Mouse (Mus musculus) adrenal gland, adult (tissue): ENCODE measurements around the gene Gm20388.

Source experiments
- DNase-seq, 2 experiments: peaks; one replicate each; pipeline ENCODE4 v3.0.0; 2022 to 2023; ENCODE audit warnings: low spot score in 1 of 2; ENCODE audit not compliant: inconsistent age in 2 of 2

Gm20388 gene

GRCm38 (mm10) chr8:121930047-121930446, 2019.4 kb downstream of the Gm20388 start:
- no peak for DNase-seq

GRCm38 (mm10) chr8:121931571-121931970, 2020.9 kb downstream of the Gm20388 start:
- no peak for DNase-seq

- DNase-seq = peak; percentile 58 to 74
These were observed 2021.5 kb downstream of the Gm20388 start for GRCm38 (mm10) chr8:121932026-121932667.

DNA sequence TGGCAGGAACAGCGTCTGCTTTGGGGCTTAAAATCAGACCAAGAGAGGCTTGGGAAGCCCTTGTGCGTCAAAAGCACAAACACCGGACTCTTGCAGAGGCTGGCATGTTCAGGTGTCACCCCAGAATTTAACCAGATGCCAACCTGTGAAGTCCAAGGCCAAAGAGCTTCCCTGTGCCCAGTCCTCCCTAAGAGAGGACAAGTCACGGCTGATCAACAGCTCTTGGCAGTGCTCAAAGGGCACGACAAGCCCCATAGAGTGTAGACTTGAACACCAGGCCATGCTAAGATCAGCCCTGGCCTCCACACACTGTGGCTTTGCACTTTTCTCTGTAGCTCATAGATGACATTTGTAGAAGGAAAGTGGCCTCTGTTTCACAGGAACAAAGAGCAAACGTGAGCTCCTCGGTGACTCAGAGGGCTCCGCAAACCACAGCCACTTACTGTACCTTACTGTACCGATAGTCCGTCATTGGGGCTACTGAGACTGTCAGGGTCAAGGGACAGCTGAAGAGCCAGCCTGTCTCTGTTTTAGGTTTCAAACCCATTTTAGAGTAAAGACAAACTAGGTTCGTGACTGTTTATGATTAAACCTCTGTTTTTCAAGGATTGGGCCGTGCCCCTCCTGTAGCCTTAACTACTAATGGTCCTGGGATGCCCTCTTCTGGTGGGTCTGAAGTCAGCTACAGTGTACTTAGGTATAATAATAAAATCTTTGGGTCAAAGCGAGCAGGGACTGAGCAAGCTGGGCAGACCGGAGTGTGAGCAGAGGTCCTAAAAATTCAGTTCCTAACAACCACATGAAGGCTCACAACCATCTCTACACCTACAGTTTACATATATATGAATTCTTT, 2022.3 kb downstream of the Gm20388 start:
- DNase-seq = peak; percentile 68 to 85

- peak in 1 of 2 experiments; percentile 83 for DNase-seq
These were observed 2023.9 kb downstream of the Gm20388 start for GRCm38 (mm10) chr8:121934506-121934905.

DNA sequence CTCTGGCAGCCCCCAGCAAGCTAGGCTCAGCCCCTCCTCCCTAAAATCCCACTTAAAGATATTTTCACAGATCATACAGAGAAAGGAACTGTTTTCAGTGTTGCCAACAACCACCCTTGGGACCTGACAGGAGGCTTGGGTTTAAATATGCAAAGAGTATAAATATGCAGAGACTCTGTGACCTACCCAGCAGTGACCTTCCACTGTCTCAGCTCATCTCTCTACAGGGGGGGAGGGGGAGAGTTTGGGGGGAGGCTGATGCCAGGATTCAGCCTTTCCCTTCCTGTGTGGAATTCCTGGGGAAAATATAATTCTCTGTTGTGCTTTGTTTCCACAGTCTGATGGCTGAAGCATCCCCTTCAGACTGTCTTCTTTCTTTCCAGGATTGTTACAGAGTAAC, 2024.3 kb downstream of the Gm20388 start:
- no peak for DNase-seq

DNA sequence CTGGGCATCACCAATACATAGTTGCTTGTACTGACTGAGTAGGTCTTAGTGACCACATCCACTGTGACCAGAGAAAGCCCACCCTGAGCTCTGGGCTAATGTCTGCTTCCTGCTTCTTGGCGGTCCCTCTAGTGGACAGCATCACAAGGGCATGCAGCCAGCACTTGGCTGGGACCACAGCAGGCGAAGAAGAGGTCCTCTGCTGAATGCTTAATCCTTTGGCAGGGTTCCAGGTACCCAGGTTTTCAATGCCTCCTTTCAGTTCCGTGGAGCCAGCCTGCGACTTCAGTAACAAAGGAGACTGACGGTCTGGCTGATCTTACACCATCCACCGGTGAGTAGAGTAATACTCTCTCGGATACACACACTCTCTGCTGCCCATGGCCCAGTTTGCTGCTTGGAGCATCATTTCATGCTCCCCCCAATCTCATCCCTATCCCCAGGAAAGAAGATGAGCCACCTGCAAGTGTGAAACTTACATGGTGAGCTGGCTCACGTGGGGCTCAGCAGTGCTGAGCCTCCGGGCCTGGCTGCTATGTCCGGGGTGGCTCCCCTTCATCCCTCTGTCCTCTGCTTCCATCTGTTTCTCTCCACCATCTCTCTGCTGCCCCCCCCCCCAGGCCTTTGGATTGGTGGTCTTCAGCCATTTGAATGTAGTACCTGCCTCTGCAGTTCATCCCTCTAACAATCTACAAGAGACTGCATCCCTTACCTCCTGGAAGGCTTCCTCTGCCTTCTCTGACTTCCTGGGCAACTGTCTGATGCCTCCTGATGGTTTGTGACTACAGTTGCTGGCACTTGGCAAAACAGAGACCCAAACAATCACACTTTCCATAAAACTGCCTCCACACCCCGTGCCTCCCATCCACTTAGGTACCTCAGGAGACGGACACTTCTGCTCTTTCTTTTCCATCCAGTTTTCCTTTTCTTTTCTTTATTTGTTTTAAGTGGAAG, 2025.0 kb downstream of the Gm20388 start:
- no peak for DNase-seq

- DNase-seq = no peak
These were observed 2025.8 kb downstream of the Gm20388 start for GRCm38 (mm10) chr8:121936391-121936790.

- no peak for DNase-seq
These were observed 2028.1 kb downstream of the Gm20388 start for GRCm38 (mm10) chr8:121938732-121939131.

DNA sequence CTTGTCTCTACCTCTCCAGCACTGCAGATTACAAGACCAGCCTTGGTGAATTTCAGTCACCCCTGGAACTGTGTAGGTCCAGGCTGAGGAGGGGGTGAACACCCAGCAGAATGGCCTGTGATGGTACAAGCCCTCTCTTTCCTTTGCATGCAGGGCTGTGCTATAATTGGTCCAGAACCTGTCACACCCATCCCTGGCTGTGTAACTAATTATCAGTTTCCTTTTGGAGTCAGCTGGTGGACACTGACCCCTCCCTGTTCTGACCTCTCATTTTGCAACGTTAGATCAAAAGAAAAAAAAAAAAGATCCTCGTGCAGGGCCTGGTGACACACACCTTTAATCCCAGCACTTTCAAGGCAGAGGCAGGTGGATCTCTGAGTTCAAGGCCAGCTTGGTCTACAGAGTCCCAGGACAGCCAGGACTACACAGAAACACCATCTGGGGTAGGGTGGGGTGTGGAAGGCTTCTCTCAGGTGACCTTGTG, 2032.5 kb downstream of the Gm20388 start:
- DNase-seq = no peak

GRCm38 (mm10) chr8:121943716-121944115, 2033.1 kb downstream of the Gm20388 start:
- no peak for DNase-seq

- DNase-seq = no peak
These were observed 2034.2 kb downstream of the Gm20388 start, which contains the start of gene Car5a for GRCm38 (mm10) chr8:121944831-121945230. TSS of gene Car5a (minus strand) at chr8:121944904.

DNA sequence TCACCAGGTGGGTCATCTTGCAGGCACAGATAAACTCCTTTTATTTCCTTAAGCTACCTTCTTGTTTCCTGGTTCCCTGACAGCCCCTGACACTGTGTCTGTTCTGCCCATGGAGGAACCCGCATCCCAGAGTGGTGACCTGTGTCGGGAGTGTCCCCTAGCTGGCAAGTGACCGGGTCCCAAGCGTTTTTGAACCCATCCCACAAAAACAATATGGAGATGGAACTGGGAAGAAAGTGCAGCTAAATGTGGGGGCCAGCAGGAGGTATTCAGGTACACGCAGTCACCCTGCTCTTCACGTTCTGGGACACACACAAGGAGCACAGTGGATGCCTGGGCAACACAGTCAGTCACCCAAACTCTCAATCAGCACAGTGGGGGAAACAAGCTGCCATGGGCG, 2035.7 kb downstream of the Gm20388 start:
- DNase-seq = no peak

- DNase-seq = peak; percentile 59 to 64
These were observed 2036.6 kb downstream of the Gm20388 start for GRCm38 (mm10) chr8:121947047-121947752.

DNA sequence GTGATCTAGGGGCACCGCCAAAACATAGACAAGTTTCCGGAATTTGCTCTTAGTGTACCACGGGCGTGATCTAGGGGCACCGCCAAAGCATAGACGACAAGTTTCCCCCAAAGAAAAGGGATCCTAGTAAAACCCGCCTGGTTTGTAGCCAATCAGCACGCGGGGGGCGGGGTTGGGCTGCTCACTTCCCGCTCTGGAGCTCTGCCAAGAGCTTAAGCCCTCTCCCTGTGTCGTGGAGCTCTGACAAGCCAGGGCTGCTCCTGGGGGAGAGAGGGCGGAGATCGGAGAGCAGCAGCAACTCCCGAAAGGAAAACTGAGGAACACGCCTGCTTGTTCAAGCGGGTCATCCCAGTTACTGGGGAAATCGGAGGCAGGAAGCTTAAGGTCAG, 2037.1 kb downstream of the Gm20388 start:
- peak; percentile 90 to 92 for DNase-seq

DNA sequence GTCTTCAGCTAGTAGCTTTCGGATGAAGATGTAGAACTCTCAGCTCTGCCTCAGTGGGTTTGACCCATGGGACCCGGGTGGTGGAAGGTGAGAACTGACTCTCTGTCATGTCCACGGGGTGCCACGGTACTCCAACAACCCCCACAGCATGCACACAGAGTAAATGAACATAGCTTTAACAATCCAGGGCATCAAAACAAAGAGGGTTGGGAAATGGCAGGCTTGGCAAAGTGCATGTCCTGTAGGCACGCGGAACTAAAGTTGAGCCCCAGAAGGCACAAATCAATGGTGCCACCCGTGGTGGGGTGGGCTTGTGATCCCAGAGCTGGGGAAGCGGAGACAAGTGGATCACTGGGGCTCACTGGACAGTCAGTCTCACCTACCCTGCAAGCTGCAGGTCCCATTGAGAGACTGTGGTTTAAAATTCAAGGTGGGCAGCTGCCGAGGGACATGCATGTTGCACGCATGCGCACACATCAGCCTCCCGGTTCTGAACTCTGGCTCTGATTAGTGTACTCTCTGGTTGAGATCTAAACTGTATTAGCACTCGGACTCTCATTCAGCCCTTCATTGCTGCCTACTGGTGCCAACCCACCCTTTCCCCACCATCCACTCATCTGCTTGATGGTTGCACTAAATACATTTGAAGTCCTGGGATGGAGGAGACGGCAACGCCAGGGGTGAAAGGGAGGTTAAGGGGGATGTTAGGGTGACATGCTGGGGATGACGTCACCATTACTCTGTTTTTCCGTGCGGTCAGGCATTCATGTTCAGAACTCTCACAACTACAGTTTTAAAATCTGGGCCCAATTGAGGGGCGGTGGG, 2037.9 kb downstream of the Gm20388 start:
- DNase-seq = peak; percentile 53 to 62

DNA sequence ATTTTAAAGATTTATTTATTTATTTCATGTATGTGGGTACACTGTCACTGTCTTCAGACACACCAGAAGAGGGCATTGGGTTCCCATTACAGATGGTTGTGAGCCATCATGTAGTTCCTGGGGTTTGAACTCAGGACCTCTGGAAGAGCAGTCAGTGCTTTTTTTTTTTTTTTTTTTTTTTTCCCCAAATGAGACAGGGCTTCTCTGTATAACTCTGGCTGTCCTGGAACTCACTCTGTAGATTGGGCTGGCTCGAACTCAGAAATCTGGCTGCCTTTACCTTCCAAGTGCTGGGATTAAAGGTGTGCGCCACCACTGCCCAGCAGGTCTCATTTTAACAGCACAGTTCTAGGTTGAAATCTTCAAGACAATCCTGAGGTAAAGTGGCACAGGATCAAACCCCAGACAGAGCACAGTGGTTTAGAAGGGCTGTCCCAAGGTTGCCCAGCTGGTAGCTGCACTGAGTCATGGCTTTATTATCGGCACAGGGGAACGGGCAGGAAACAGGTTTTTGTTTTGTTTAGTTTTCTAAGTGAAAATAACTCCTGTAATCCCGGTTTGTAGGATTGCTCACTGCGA, 2038.7 kb downstream of the Gm20388 start, which contains the start of gene Banp:
TSS of gene Banp (plus strand) at position 529 of the 579 bp plus-strand sequence.
- no peak for DNase-seq

GRCm38 (mm10) chr8:121949941-121950748, 2039.5 kb downstream of the Gm20388 start:
- DNase-seq = peak; percentile 99 to 100
